Mouse (Mus musculus) MEL (cell line): Measurements from ENCODE around the gene Abca12.

ENCODE experiments used
- CTCF ChIP-seq, 3 experiments: IDR thresholded peaks in 2 of 3; conservative IDR thresholded peaks in 1 of 3; 2 replicates each; pipeline ENCODE4 v1.5.1; 2011 to 2012; ENCODE audit warnings: low read length in 3 of 3, low read depth in 2 of 3, mild to moderate bottlenecking in 2 of 3, improper control_type of control experiment in 1 of 3, inconsistent platforms in 1 of 3, mixed read lengths in 1 of 3, moderate library complexity in 1 of 3; ENCODE audit not compliant: control insufficient read depth in 1 of 3, insufficient read depth in 1 of 3, poor library complexity in 1 of 3, severe bottlenecking in 1 of 3
- EP300 ChIP-seq, 2 experiments: IDR thresholded peaks; 2 replicates each; pipeline ENCODE4 v1.6.1; 2011; ENCODE audit warnings: improper control_type of control experiment in 2 of 2, low read length in 2 of 2, low read depth in 1 of 2, mild to moderate bottlenecking in 1 of 2
- HCFC1 ChIP-seq: IDR thresholded peaks from 2 replicates; pipeline ENCODE4 v1.6.1; 2012; ENCODE audit warnings: low read depth, mild to moderate bottlenecking, inconsistent platforms, low read length, improper control_type of control experiment, moderate library complexity
- POLR2A ChIP-seq, 2 experiments: IDR thresholded peaks; 2 replicates each; pipeline ENCODE4 v1.6.1; 2011 to 2012; ENCODE audit warnings: low read length in 2 of 2, mild to moderate bottlenecking in 2 of 2, control low read depth in 1 of 2, improper control_type of control experiment in 1 of 2, low read depth in 1 of 2, moderate library complexity in 1 of 2; ENCODE audit not compliant: control insufficient read depth in 1 of 2, insufficient read depth in 1 of 2, poor library complexity in 1 of 2
- POLR2AphosphoS5 ChIP-seq: IDR thresholded peaks from 2 replicates; pipeline ENCODE4 v1.6.1; 2012; ENCODE audit warnings: low read depth, borderline replicate concordance, mild to moderate bottlenecking, inconsistent platforms, low read length, moderate library complexity, mixed read lengths
- SMC3 ChIP-seq: IDR thresholded peaks from 2 replicates; pipeline ENCODE4 v1.6.1; 2011; ENCODE audit warnings: low read depth, low read length, improper control_type of control experiment
- TAL1 ChIP-seq: IDR thresholded peaks from 2 replicates; pipeline ENCODE4 v1.6.1; 2012; ENCODE audit warnings: mild to moderate bottlenecking, inconsistent platforms, low read length, moderate library complexity, mixed read lengths
- TCF12 ChIP-seq: IDR thresholded peaks from 2 replicates; pipeline ENCODE4 v1.6.1; 2014; ENCODE audit warnings: low read depth, mild to moderate bottlenecking, inconsistent platforms, low read length, improper control_type of control experiment, moderate library complexity
- UBTF ChIP-seq: IDR thresholded peaks from 2 replicates; pipeline ENCODE4 v1.6.1; 2012; ENCODE audit warnings: low read depth, mild to moderate bottlenecking, inconsistent platforms, low read length, improper control_type of control experiment, moderate library complexity, borderline replicate concordance; ENCODE audit not compliant: insufficient read depth
- USF1 ChIP-seq: IDR thresholded peaks from 2 replicates; pipeline ENCODE4 v1.6.1; 2014; ENCODE audit warnings: low read depth, mild to moderate bottlenecking, inconsistent platforms, low read length, improper control_type of control experiment, moderate library complexity
- USF2 ChIP-seq, 2 experiments: IDR thresholded peaks; 2 replicates each; pipeline ENCODE4 v1.6.1; 2011 to 2012; ENCODE audit warnings: improper control_type of control experiment in 2 of 2, low read length in 2 of 2, borderline replicate concordance in 1 of 2, inconsistent platforms in 1 of 2, low read depth in 1 of 2, mild to moderate bottlenecking in 1 of 2; ENCODE audit not compliant: insufficient read depth in 1 of 2
- ZMIZ1 ChIP-seq: IDR thresholded peaks from 2 replicates; pipeline ENCODE4 v1.6.1; 2012; ENCODE audit warnings: low read depth, mild to moderate bottlenecking, inconsistent platforms, low read length, improper control_type of control experiment, moderate library complexity
- ZNF384 ChIP-seq: IDR thresholded peaks from 2 replicates; pipeline ENCODE4 v1.6.1; 2012; ENCODE audit warnings: low read depth, mild to moderate bottlenecking, inconsistent platforms, low read length, improper control_type of control experiment

GRCm38 (mm10) chr1:71414084-71414483, 626 bp downstream of the Abca12 start:
- TF ChIP-seq POLR2AphosphoS5 = no peak
- no peak for TF ChIP-seq POLR2A (IDR thresholded peaks at IDR 0.05; ENCODE audit: control insufficient read depth in 1 of 2, insufficient read depth in 1 of 2, low read depth in 1 of 2, low read length in 2 of 2, poor library complexity in 1 of 2)
- TF ChIP-seq CTCF (IDR thresholded peaks at IDR 0.05 in 2 of 3, conservative IDR thresholded peaks at IDR 0.05 in 1 of 3; ENCODE audit: control insufficient read depth in 1 of 3, insufficient read depth in 1 of 3, low read depth in 2 of 3, low read length in 3 of 3, poor library complexity in 1 of 3, severe bottlenecking in 1 of 3) = no peak
- no peak for TF ChIP-seq TCF12
- no peak for TF ChIP-seq ZMIZ1
- no peak for TF ChIP-seq ZNF384
- TF ChIP-seq USF1 = no peak
- no peak for TF ChIP-seq UBTF
- TF ChIP-seq TAL1 = no peak
- TF ChIP-seq USF2 (IDR thresholded peaks at IDR 0.05; ENCODE audit: borderline replicate concordance in 1 of 2, insufficient read depth in 1 of 2, low read depth in 1 of 2, low read length in 2 of 2) = no peak
- TF ChIP-seq SMC3 = no peak
- TF ChIP-seq HCFC1 = no peak
- TF ChIP-seq EP300 (IDR thresholded peaks at IDR 0.05; ENCODE audit: low read depth in 1 of 2, low read length in 2 of 2) = no peak
